ENCODE assay signal across 8 mouse cellular contexts in genomic region chr9:66124681-66125542, GRCm38 (mm10). TPM values are rescaled to one million over a fixed set of nuclear protein-coding genes. Genes with fewer than 3 reads are reported as not detected.
A peak's percentile ranks its signal among the peaks of the same experiment; 100 is the strongest.
DNase-seq lines count a peak whose midpoint lies in the region; ATAC-seq and TF ChIP-seq lines count a peak whose summit lies in the region.

No protein-coding gene starts in this region.

- peak overlapping the region; percentile 84 for H3K9ac ChIP-seq in hindbrain, postnatal 0 days (replicated peaks; ENCODE audit: low read length)

- no peaks in the 10 kb centered on the region for H3K27me3 ChIP-seq in hindbrain, postnatal 0 days (ENCODE audit: insufficient read depth, low read length)

- H3K36me3 ChIP-seq in hindbrain, postnatal 0 days (ENCODE audit: insufficient read depth, low read length): no peaks in the 10 kb centered on the region

- peak overlapping the region; percentile 75 for H3K4me2 ChIP-seq in hindbrain, postnatal 0 days (ENCODE audit: low read depth, low read length)

- peak overlapping the region; percentile 99 for H3K4me3 ChIP-seq in gastrocnemius, adult 2 months
- peak overlapping the region; percentile 83 for H3K4me3 ChIP-seq in hindbrain, postnatal 0 days (ENCODE audit: low read length)
- peak overlapping the region; percentile 78 for H3K4me3 ChIP-seq in left cerebral cortex, adult 2 months

- DNase-seq in ZHBTc4 (ENCODE audit: low read depth, low spot score): peak; percentile 99
- DNase-seq in gastrocnemius, adult 2 months: peak; percentile 99
- peak; percentile 99 for DNase-seq in hindbrain, postnatal 0 days (ENCODE audit: low spot score)
- peak; percentile 91 to 93 for DNase-seq in left cerebral cortex, adult 2 months (ENCODE audit: extremely low spot score in 1 of 2, low spot score in 2 of 2)
- DNase-seq in right cerebral cortex, adult 2 months (ENCODE audit: low spot score in 2 of 2): peak; percentile 93 to 94
- peak; percentile 98 for DNase-seq in urinary bladder, postnatal 14 days (ENCODE audit: low spot score)

- peak; percentile 82 for ATAC-seq in common myeloid progenitor, adult 5-6 weeks (replicated peaks; ENCODE audit: low read depth, poor library complexity, severe bottlenecking)
- peak; percentile 99 for ATAC-seq in hindbrain, postnatal 0 days
- peak; percentile 88 for ATAC-seq in megakaryocyte, adult 5-6 weeks (ENCODE audit: poor library complexity, severe bottlenecking)

- H3K27ac ChIP-seq in gastrocnemius, adult 2 months: peak overlapping the region; percentile 95
- H3K27ac ChIP-seq in hindbrain, postnatal 0 days: peak overlapping the region; percentile 89
- H3K27ac ChIP-seq in left cerebral cortex, adult 2 months: peak overlapping the region; percentile 89

- intact Hi-C loops in gastrocnemius, adult 2 months (cut with DNase I): loop anchor here (5.0 kb wide), 1 partner anchor 63 kb away; the partner anchor contains the start of gene Ppib
- intact Hi-C loops in left cerebral cortex, adult 2 months (cut with DNase I): loop anchor here (1.0 to 2.0 kb wide), 2 partner anchors 65 to 216 kb away; partner anchors contain the start of genes Csnk1g1, Ppib and Trip4

- 11% methylated on average over 33 of the region's 33 CpGs for WGBS in hindbrain, postnatal 0 days

- H3K9me3 ChIP-seq in hindbrain, postnatal 0 days (ENCODE audit: low read length): no peaks in the 10 kb centered on the region

- TF ChIP-seq CTCF in gastrocnemius, adult 2 months (IDR thresholded peaks at IDR 0.05): peak; percentile 11; the same call in 1 of the 2 replicates
- TF ChIP-seq CTCF in hindbrain, postnatal 0 days (IDR thresholded peaks at IDR 0.05; ENCODE audit: low read depth): peak; percentile 31; the same call in 1 of the 2 replicates
- no peak for TF ChIP-seq CTCF in left cerebral cortex, adult 2 months (IDR thresholded peaks at IDR 0.05)

- H3K4me1 ChIP-seq in hindbrain, postnatal 0 days (ENCODE audit: insufficient read depth, low read length): peaks cover 18% of the 10 kb centered on the region

RNA-seq across cellular contexts. Expression of gene Snx1, which starts 1.5 kb away (rescaled TPM):
- 101 and 122 TPM in 2 replicates for total RNA-seq in common myeloid progenitor, adult 5-6 weeks (2017)
- 10 to 100 TPM; 10.9 to 16.0 TPM for total RNA-seq in gastrocnemius, adult 2 months (2021)
- total RNA-seq in hindbrain, postnatal 0 days (2014; rRNA removed): 43.4 and 50.4 TPM in 2 replicates
- 47.3 and 55.0 TPM in 2 replicates for polyA plus RNA-seq in hindbrain, postnatal 0 days (2015; fragmentation: Nextera tagmentation; extraction: Ambion mirVana)
- total RNA-seq in left cerebral cortex, adult 2 months (2021): 10 to 100 TPM; 71.8 to 74.8 TPM
- total RNA-seq in megakaryocyte, adult 5-6 weeks (2015): 104 and 105 TPM in 2 replicates
- 203 and 217 TPM in 2 replicates for total RNA-seq in megakaryocyte, adult 5-6 weeks (2017)

RNA-seq across cellular contexts. Expression of gene Ciao2a, which starts 1.5 kb away (rescaled TPM):
- total RNA-seq in common myeloid progenitor, adult 5-6 weeks (2017): 177 and 182 TPM in 2 replicates
- 10 to 100 TPM; 43.7 to 52.9 TPM for total RNA-seq in gastrocnemius, adult 2 months (2021)
- total RNA-seq in hindbrain, postnatal 0 days (2014; rRNA removed): 25.5 and 29.4 TPM in 2 replicates
- polyA plus RNA-seq in hindbrain, postnatal 0 days (2015; fragmentation: Nextera tagmentation; extraction: Ambion mirVana): 77.6 and 84.8 TPM in 2 replicates
- 10 to 100 TPM; 27.6 to 28.7 TPM for total RNA-seq in left cerebral cortex, adult 2 months (2021)
- 383 and 455 TPM in 2 replicates for total RNA-seq in megakaryocyte, adult 5-6 weeks (2015)
- total RNA-seq in megakaryocyte, adult 5-6 weeks (2017): 259 and 261 TPM in 2 replicates

RNA-seq across cellular contexts. Expression of gene Dapk2, which starts 33.1 kb away (rescaled TPM):
- 4.0 and 4.1 TPM in 2 replicates for total RNA-seq in common myeloid progenitor, adult 5-6 weeks (2017)
- 10 to 100 TPM; 24.2 to 38.4 TPM for total RNA-seq in gastrocnemius, adult 2 months (2021)
- 0.21 TPM in 1 of 2 replicates, not detected in the other for total RNA-seq in hindbrain, postnatal 0 days (2014; rRNA removed)
- 0.55 and 0.58 TPM in 2 replicates for polyA plus RNA-seq in hindbrain, postnatal 0 days (2015; fragmentation: Nextera tagmentation; extraction: Ambion mirVana)
- 1 to 10 TPM; 2.6 to 2.8 TPM for total RNA-seq in left cerebral cortex, adult 2 months (2021)
- total RNA-seq in megakaryocyte, adult 5-6 weeks (2015): 1.6 and 4.4 TPM in 2 replicates
- 2.6 and 4.0 TPM in 2 replicates for total RNA-seq in megakaryocyte, adult 5-6 weeks (2017)

RNA-seq across cellular contexts. Expression of gene Snx22, which starts 55.4 kb away (rescaled TPM):
- 1.2 and 1.7 TPM in 2 replicates for total RNA-seq in common myeloid progenitor, adult 5-6 weeks (2017)
- under 1 TPM in 1 of 2 experiments, not detected in 1; 0.28 TPM for total RNA-seq in gastrocnemius, adult 2 months (2021)
- 7.1 and 8.8 TPM in 2 replicates for total RNA-seq in hindbrain, postnatal 0 days (2014; rRNA removed)
- 12.8 and 13.2 TPM in 2 replicates for polyA plus RNA-seq in hindbrain, postnatal 0 days (2015; fragmentation: Nextera tagmentation; extraction: Ambion mirVana)
- total RNA-seq in left cerebral cortex, adult 2 months (2021): 1 to 10 TPM; 3.5 to 3.9 TPM
- 0.21 TPM in 1 of 2 replicates, not detected in the other for total RNA-seq in megakaryocyte, adult 5-6 weeks (2015)
- total RNA-seq in megakaryocyte, adult 5-6 weeks (2017): 0.37 and 0.77 TPM in 2 replicates

Comparison
In these comparisons a context has a peak if more than half of its experiments do, and no peak if none do; other contexts are left out.
1. Peak in every context shown above with its lines: DNase-seq, ATAC-seq, H3K4me3 ChIP-seq and H3K27ac ChIP-seq.